Mouse (Mus musculus): ENCODE results near the gene Pdlim4. TPM values are rescaled to one million over a fixed set of nuclear protein-coding genes. Genes with fewer than 3 reads are reported as not detected.

Gene Pdlim4
- polyA plus RNA-seq, 1 experiment, result 18.6 TPM

DNA sequence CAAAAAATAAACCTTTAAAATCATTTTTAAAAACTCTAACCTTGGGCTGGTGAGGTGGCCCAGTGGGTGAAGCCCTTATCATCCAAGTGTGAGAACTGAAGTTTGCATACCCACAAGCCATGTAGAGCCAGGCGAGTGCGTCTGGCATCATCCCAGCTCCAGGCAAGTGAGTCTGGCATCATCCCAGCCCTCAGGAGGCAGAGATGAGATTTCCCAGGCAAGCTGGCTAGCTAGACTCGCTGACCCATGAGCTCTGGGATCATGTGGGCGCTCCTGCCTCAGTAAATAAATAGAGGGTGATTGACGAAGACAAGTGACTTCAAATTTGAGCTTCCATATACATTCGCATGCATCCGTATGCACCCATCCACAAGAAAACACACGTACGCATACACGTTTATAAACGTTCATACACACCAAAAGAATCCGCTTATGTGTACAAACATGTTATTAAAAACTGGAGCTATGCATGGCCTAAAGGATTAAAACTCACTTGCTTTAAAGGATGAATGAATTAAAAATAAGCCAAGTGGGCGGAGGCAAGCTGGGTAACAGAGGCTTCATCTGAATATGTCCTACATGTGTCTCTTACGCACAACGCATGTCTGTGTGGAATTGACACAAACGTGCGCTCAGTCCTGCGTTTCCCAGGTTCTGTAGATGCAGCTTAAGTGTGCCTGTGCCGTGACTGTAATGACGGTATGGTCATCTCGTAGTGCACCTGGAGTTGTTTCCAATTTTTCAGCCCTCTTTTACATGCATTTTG lies 43.3 kb upstream of the Pdlim4 start:
- WGBS, result 58% methylated on average over 21 of the region's 21 CpGs
- peaks cover 27% of the 10 kb centered on the region for H3K4me1 ChIP-seq (ENCODE audit: control insufficient read depth, insufficient read depth, low read length)
- H3K4me3 ChIP-seq (replicated peaks; ENCODE audit: insufficient read depth, low read depth, low read length), result no peak overlapping the region
- no peak overlapping the region for H3K27ac ChIP-seq (ENCODE audit: insufficient read depth, low read length)
- no peaks in the 10 kb centered on the region for H3K27me3 ChIP-seq (ENCODE audit: control insufficient read depth, insufficient read depth, low read length)
- TF ChIP-seq POLR2A (IDR thresholded peaks at IDR 0.05; ENCODE audit: borderline replicate concordance, insufficient read depth, low read length), result no peak
- TF ChIP-seq CTCF (IDR thresholded peaks at IDR 0.05; ENCODE audit: borderline replicate concordance, insufficient read depth, low read depth, low read length), result no peak
- DNase-seq, result peak; percentile 87 to 89

DNA sequence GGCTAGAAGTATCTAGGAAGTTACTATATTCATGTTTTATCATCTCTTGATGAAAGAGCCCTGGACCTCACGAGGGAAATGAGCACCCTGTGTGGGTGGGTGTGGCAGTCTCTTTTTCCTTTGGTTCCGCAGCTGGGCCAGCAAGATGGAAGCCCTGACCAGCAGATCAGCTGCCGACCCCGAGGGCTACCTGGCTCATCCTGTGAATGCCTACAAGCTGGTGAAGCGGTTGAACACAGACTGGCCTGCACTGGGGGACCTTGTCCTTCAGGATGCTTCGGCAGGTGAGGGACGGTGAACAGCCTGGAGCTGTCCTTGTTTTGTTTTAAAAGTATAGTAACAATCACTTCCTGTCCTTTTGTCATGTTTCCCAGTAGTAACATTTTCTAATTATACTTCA lies 42.5 kb upstream of the Pdlim4 start:
- no peaks in the 10 kb centered on the region for H3K27me3 ChIP-seq (ENCODE audit: control insufficient read depth, insufficient read depth, low read length)
- no peak overlapping the region for H3K27ac ChIP-seq (ENCODE audit: insufficient read depth, low read length)
- no peak overlapping the region for H3K4me3 ChIP-seq (replicated peaks; ENCODE audit: insufficient read depth, low read depth, low read length)
- no peak for TF ChIP-seq CTCF (IDR thresholded peaks at IDR 0.05; ENCODE audit: borderline replicate concordance, insufficient read depth, low read depth, low read length)
- DNase-seq, result peak; percentile 5 to 13
- 91% methylated on average over 7 of the region's 7 CpGs for WGBS
- H3K4me1 ChIP-seq (ENCODE audit: control insufficient read depth, insufficient read depth, low read length), result peaks cover 26% of the 10 kb centered on the region

DNA sequence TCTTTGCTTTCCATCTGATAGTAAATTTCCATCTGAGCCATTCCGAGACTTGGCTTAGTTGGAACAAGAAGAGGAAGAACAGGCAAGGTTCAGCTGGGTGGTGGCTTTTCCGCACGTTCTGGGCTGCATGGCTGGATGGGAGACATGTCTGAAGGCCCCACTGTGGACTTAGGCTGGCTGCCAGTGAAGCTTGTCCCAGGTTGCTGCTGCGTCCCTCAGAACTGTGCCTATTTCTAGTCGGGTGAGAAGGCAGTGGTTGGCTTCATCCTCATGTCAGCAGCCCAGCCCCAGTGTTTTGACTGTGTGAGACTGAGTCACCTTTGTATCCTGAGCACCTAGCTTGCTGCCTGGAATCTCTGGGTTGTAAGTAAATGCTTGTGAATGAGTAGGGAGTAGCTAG lies 40.1 kb upstream of the Pdlim4 start:
- no peak overlapping the region for H3K4me3 ChIP-seq (replicated peaks; ENCODE audit: insufficient read depth, low read depth, low read length)
- peak; percentile 31 to 33 for DNase-seq
- 52% methylated on average over 5 of the region's 5 CpGs for WGBS
- H3K27ac ChIP-seq (ENCODE audit: insufficient read depth, low read length), result no peak overlapping the region
- no peak for TF ChIP-seq CTCF (IDR thresholded peaks at IDR 0.05; ENCODE audit: borderline replicate concordance, insufficient read depth, low read depth, low read length)
- TF ChIP-seq POLR2A (IDR thresholded peaks at IDR 0.05; ENCODE audit: borderline replicate concordance, insufficient read depth, low read length), result no peak
- H3K27me3 ChIP-seq (ENCODE audit: control insufficient read depth, insufficient read depth, low read length), result no peaks in the 10 kb centered on the region
- peaks cover 23% of the 10 kb centered on the region for H3K4me1 ChIP-seq (ENCODE audit: control insufficient read depth, insufficient read depth, low read length)

DNA sequence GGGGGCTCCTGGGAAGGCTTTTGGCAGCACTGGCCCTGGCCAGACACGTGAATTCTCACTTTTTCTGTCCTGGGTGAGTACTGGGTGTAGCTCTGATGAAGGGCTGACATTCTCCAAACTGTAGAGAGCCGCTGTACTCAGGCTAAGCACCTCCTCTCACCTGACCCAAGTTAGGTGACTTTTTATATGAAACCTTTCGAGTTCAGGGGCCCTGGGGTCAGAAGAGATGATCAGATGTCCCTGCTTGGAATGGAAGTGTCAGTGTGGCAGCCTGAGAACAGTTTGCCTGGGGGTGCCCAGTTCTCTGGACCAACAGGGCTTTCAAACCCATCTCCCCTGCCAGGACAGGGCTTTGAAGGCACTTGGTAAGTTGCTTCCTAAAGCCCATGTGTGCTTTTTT lies 39.3 kb upstream of the Pdlim4 start:
- no peak overlapping the region for H3K27ac ChIP-seq (ENCODE audit: insufficient read depth, low read length)
- no peak for TF ChIP-seq POLR2A (IDR thresholded peaks at IDR 0.05; ENCODE audit: borderline replicate concordance, insufficient read depth, low read length)
- 86% methylated on average over 3 of the region's 3 CpGs for WGBS

DNA sequence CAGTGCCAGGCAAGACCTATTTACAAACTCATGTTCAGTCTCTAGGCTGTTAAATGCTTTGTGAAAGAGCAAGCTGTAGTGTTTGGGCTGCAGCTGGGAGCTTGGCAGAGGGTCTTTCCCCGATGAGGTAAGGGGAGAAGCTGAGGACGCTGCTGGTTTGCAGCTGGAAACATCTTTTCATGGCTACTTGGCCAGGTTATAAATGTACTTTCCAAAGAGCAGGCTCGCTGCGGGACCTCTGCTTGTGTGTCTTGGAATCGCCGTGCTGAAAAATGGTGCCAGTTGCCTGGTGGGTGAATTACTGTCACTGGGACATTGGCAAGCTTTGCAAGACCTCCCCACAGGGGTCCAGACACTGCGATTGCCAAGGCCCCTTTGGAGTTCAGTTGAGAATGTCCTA lies 38.4 kb upstream of the Pdlim4 start:
- no peak overlapping the region for H3K27ac ChIP-seq (ENCODE audit: insufficient read depth, low read length)
- DNase-seq, result peak; percentile 66 to 76
- no peak overlapping the region for H3K4me3 ChIP-seq (replicated peaks; ENCODE audit: insufficient read depth, low read depth, low read length)
- TF ChIP-seq CTCF (IDR thresholded peaks at IDR 0.05; ENCODE audit: borderline replicate concordance, insufficient read depth, low read depth, low read length), result no peak
- TF ChIP-seq POLR2A (IDR thresholded peaks at IDR 0.05; ENCODE audit: borderline replicate concordance, insufficient read depth, low read length), result no peak
- WGBS, result 2% methylated on average over 7 of the region's 7 CpGs
- peaks cover 20% of the 10 kb centered on the region for H3K4me1 ChIP-seq (ENCODE audit: control insufficient read depth, insufficient read depth, low read length)
- no peaks in the 10 kb centered on the region for H3K27me3 ChIP-seq (ENCODE audit: control insufficient read depth, insufficient read depth, low read length)

More for the DNA sequence above, 39.3 kb upstream of the Pdlim4 start:
- Histone ChIP-seq H3K4me3 (replicated peaks; ENCODE audit: insufficient read depth, low read depth, low read length) (no peak overlapping the region), H3K27me3 (ENCODE audit: control insufficient read depth, insufficient read depth, low read length) (no peaks in the 10 kb centered on the region), H3K4me1 (ENCODE audit: control insufficient read depth, insufficient read depth, low read length) (peaks cover 23% of the 10 kb centered on the region)
- peak; percentile 3 to 12 for DNase-seq

DNA sequence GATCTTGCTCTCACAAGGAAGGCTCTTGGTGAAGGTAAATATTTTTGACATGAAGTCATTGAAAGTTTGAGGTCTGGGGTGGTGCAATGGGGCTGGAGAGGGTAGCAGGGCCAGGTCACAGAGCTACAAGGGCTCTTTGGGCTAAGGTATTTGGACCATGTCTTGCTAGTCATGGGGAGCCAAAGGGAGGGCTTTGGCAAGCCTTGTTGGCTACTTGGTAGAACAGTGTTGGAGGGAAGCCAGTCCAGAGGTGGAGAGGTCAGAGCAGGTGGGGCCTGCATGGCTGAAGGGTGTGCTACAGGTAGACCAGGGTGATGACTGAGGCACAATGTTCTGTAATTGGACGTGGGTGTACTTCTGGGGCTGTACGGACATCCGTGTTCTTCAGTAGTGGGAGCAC lies 37.9 kb upstream of the Pdlim4 start:
- Histone ChIP-seq H3K4me3 (replicated peaks; ENCODE audit: insufficient read depth, low read depth, low read length) (no peak overlapping the region), H3K27me3 (ENCODE audit: control insufficient read depth, insufficient read depth, low read length) (no peaks in the 10 kb centered on the region), H3K27ac (ENCODE audit: insufficient read depth, low read length) (no peak overlapping the region), H3K4me1 (ENCODE audit: control insufficient read depth, insufficient read depth, low read length) (peaks cover 20% of the 10 kb centered on the region)
- 40% methylated on average over 3 of the region's 3 CpGs for WGBS
- no peak for TF ChIP-seq POLR2A (IDR thresholded peaks at IDR 0.05; ENCODE audit: borderline replicate concordance, insufficient read depth, low read length)
- no peak for TF ChIP-seq CTCF (IDR thresholded peaks at IDR 0.05; ENCODE audit: borderline replicate concordance, insufficient read depth, low read depth, low read length)
- DNase-seq, result peak in 1 of 2 experiments; percentile 7

DNA sequence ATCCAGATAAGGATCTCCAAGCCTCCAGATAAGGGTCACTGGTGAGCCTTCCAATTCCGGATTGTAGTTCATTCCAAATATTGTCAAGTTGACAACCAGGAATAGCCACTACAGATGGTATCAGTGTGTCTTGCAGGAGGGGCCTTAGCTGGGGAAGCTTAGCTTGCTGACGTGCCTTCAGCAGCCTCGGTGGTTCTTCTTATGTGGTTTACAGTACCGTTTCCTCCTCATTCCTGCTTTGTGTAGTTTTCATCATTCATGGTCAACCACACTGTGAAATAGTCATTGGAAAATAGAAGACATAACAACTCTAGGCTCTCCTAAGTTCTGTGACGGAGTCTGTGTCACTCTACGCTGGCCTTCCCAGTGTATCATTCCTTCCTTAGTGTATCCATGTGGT lies 36.2 kb upstream of the Pdlim4 start:
- 98% methylated on average over 6 of the region's 6 CpGs for WGBS
- no peak overlapping the region for H3K27ac ChIP-seq (ENCODE audit: insufficient read depth, low read length)
- H3K4me1 ChIP-seq (ENCODE audit: control insufficient read depth, insufficient read depth, low read length), result peaks cover 20% of the 10 kb centered on the region
- peak in 1 of 2 experiments; percentile 1 for DNase-seq
- TF ChIP-seq CTCF (IDR thresholded peaks at IDR 0.05; ENCODE audit: borderline replicate concordance, insufficient read depth, low read depth, low read length) (no peak), POLR2A (IDR thresholded peaks at IDR 0.05; ENCODE audit: borderline replicate concordance, insufficient read depth, low read length) (no peak)
- H3K27me3 ChIP-seq (ENCODE audit: control insufficient read depth, insufficient read depth, low read length), result no peaks in the 10 kb centered on the region
- H3K4me3 ChIP-seq (replicated peaks; ENCODE audit: insufficient read depth, low read depth, low read length), result no peak overlapping the region

DNA sequence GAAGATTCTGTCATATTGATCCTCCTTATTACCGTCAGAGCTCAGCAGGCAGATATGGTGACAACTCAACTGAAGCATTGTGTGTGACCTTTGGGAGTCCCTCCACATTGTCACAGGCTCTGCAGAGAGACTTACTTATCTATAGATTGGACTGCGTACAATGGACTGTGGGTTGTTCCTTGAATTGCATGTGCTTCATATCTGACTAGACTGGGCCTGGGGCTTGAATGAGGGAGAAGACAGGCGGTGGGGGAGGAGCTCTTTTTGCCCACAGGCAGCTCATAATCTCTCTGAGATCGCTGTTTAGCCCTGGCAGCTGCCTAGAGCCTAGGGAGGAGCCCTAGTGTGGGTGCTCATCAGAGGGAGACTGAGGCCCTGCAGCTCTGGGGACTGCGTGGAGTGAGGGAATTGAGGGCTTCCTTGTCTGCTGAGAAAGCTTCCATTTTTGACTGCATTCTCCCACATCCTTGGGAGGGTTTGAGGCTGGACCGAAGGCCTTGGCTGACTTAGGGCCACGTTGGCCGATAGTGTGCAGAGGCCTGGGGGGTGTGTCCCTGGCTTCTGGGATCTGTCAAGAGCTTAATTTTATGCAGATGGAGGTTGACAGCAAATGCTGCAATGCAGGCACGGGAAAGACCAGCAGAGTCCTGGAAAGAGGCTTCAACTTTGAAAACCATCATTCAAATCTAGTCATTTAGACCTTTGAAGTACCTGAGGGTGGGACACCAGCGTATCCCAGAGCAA lies 34.1 kb upstream of the Pdlim4 start:
- TF ChIP-seq CTCF (IDR thresholded peaks at IDR 0.05; ENCODE audit: borderline replicate concordance, insufficient read depth, low read depth, low read length) (no peak), POLR2A (IDR thresholded peaks at IDR 0.05; ENCODE audit: borderline replicate concordance, insufficient read depth, low read length) (no peak)
- Histone ChIP-seq H3K27me3 (ENCODE audit: control insufficient read depth, insufficient read depth, low read length) (no peaks in the 10 kb centered on the region), H3K27ac (ENCODE audit: insufficient read depth, low read length) (no peak overlapping the region), H3K4me1 (ENCODE audit: control insufficient read depth, insufficient read depth, low read length) (peaks cover 13% of the 10 kb centered on the region), H3K4me3 (replicated peaks; ENCODE audit: insufficient read depth, low read depth, low read length) (no peak overlapping the region)
- DNase-seq, result no peak
- WGBS, result 88% methylated on average over 10 of the region's 10 CpGs
